Mouse (Mus musculus): ENCODE results near the gene Tifab. TPM values are rescaled to one million over a fixed set of nuclear protein-coding genes. Genes with fewer than 3 reads are reported as not detected.
"Not testable (repeated sequence)": the region's sequence is repeated elsewhere in the genome, so short reads cannot be mapped to it uniquely, and the experiment has no call there.

The Tifab gene
- polyA plus RNA-seq, 1 experiment: 0.03 TPM

DNA sequence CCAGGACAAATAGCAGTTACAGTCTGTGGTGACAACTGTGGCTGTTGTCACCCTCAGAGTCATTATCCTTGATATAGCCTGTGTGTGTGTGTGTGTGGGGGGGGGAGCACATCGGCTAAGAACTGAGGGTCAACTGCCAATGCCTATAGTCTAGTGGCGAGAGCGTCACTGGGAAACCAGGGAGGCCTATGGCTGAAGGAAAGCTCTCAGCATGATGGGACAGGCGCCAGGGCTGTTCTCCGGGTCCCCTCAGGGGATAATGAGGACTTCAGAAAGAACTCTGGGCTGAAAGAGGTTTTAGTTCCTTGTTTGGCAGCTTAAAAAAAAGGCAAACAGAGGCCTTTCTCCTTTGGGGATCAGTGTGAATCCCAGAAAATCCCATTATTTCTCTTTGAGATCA is 35.9 kb upstream of the Tifab start:
- H3K4me1 ChIP-seq (ENCODE audit: control insufficient read depth): no peaks in the 10 kb centered on the region
- no peaks in the 10 kb centered on the region for H3K36me3 ChIP-seq (ENCODE audit: control insufficient read depth)
- H3K9me3 ChIP-seq (ENCODE audit: control insufficient read depth, low read length): peaks cover 4% of the 10 kb centered on the region
- TF ChIP-seq GATA1 (IDR thresholded peaks at IDR 0.05; ENCODE audit: low read length): no peak
- no peak for TF ChIP-seq TAL1 (IDR thresholded peaks at IDR 0.05; ENCODE audit: low read length)
- peaks cover 8% of the 10 kb centered on the region for H3K27me3 ChIP-seq (ENCODE audit: control insufficient read depth)
- H3K4me3 ChIP-seq (replicated peaks): no peak overlapping the region

DNA sequence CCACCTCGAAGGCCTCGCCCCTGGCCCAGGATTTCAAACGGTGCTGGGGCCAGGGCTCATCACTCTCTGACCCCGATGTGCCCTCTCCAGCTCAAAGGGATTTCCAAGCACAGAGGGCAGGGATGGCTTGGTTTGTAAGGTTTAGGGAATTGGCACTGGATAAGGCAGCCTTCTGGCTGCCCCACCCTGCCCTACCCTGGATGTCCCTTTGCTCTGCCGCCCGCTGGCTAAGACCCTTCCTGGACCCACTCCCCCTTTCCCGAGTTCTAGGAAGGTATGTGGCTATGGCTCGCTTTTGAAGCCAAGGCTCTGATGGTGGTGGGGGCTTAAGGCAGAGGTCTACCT is 30.4 kb upstream of the Tifab start:
- peaks cover 14% of the 10 kb centered on the region for H3K27me3 ChIP-seq (ENCODE audit: control insufficient read depth)
- peaks cover 4% of the 10 kb centered on the region for H3K9me3 ChIP-seq (ENCODE audit: control insufficient read depth, low read length)
- no peaks in the 10 kb centered on the region for H3K4me1 ChIP-seq (ENCODE audit: control insufficient read depth)
- H3K4me3 ChIP-seq (replicated peaks): no peak overlapping the region
- TF ChIP-seq GATA1 (IDR thresholded peaks at IDR 0.05; ENCODE audit: low read length): no peak
- no peaks in the 10 kb centered on the region for H3K36me3 ChIP-seq (ENCODE audit: control insufficient read depth)

DNA sequence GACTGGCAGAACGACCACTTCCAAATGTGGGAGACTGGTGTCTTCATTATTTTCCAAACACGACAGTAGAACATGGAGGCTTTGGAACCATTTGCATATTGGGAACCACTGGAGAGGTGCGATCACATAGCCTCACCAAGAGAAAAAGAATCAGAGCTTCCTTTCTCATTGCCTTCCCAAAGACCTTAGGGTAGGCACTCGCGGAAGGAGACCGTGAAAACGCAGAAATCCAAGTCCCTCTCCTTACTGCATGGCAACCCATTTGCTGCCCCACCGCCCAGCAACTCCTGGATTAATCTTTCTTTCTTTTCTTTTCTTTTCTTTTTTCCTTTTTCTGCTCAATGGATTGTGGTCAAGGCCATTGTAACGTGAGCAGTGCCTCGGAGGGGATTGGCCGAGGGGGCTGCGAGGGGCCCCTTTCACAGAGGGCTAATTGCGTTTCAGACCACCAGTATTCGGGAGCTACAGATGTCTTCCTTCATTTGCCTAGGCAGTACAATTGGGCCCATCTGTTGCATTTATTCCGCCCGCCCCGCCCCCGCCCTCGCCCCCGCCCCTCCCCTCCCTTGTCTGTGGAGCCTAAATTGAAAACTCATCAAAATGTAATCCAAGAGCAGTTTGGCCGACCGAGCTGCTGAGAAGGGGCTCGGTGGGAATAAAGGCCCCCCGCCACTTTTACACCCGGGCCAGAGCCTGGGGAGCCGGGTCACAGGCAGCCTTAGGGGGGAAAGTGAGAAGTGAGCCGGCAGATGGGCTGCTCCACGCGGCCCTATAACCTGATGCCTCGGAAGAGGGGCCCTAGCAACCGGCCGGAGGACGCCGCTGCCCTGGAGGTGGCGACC is 29.8 kb upstream of the Tifab start:
- TF ChIP-seq TAL1 (IDR thresholded peaks at IDR 0.05; ENCODE audit: low read length) (no peak), GATA1 (IDR thresholded peaks at IDR 0.05; ENCODE audit: low read length) (no peak)
- Histone ChIP-seq H3K36me3 (ENCODE audit: control insufficient read depth) (no peaks in the 10 kb centered on the region), H3K9me3 (ENCODE audit: control insufficient read depth, low read length) (peaks cover 4% of the 10 kb centered on the region), H3K4me1 (ENCODE audit: control insufficient read depth) (no peaks in the 10 kb centered on the region), H3K4me3 (replicated peaks) (no peak overlapping the region), H3K27me3 (ENCODE audit: control insufficient read depth) (peaks cover 14% of the 10 kb centered on the region)

DNA sequence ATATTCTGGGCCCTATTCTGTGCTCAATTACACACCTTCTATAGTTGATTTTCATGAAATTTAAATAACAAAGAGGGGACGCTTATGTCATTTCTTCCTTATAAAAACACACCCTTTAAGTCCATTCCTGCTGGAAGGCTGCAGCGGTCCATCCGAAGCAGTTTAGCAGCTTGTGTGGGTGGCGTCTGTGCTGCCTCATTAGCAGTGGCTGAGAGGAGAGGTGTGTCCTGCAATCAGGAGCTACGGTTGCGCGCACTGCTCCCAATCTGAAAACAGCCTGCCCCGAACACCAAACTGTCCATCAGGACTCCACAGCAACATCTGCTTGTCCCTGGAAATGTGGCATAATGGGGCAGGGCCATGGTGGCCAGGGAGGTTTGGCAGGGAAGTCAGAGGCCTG is 20.8 kb upstream of the Tifab start:
- H3K4me3 ChIP-seq (replicated peaks): no peak overlapping the region
- peaks cover 2% of the 10 kb centered on the region; the same call in 1 of the 2 replicates for H3K27me3 ChIP-seq (ENCODE audit: control insufficient read depth)
- H3K36me3 ChIP-seq (ENCODE audit: control insufficient read depth): no peaks in the 10 kb centered on the region
- no peak for TF ChIP-seq TAL1 (IDR thresholded peaks at IDR 0.05; ENCODE audit: low read length)
- no peak for TF ChIP-seq GATA1 (IDR thresholded peaks at IDR 0.05; ENCODE audit: low read length)
- H3K9me3 ChIP-seq (ENCODE audit: control insufficient read depth, low read length): no peaks in the 10 kb centered on the region
- no peaks in the 10 kb centered on the region for H3K4me1 ChIP-seq (ENCODE audit: control insufficient read depth)

DNA sequence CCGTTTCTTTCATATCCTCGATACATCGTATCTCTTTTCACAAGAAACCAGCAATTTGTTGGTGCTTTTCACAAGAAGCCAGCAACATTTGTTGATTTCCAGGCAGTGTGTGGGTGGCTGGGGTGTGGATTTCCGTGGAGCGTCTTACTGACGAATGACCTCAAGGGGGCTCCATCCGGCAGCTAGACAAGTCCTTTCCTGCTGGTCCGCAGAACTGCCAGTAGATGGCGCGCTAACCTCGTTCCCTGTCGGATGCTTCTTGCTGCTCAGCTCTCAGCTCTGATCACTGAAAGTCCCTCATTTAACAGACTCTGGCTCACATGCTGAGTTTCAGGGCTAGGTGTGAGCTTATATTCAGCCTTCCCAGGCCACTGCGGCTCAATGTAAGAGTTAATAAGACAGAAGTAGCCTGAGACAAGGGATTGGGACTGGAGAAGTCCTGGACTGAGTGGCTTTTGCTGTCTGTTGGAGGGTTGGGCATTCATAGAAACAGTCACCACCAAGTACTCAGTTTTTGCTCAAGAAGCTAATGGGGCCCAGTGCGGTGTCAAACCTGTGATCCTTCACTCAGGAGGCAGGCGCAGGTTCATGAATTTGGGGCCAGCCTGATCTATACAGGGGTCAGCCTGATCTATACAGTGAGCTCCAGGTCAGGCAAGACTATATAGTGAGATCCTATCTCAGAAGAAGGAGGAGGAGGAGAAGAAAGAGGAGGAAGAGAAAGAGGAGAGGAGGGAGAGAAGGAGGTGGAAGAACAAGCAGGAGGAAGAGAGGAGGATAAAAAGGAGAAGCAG is 19.0 kb upstream of the Tifab start:
- no peaks in the 10 kb centered on the region for H3K4me1 ChIP-seq (ENCODE audit: control insufficient read depth)
- no peak overlapping the region for H3K4me3 ChIP-seq (replicated peaks)
- H3K36me3 ChIP-seq (ENCODE audit: control insufficient read depth): no peaks in the 10 kb centered on the region
- peaks cover 2% of the 10 kb centered on the region; the same call in 1 of the 2 replicates for H3K27me3 ChIP-seq (ENCODE audit: control insufficient read depth)
- H3K9me3 ChIP-seq (ENCODE audit: control insufficient read depth, low read length): no peaks in the 10 kb centered on the region
- TF ChIP-seq TAL1 (IDR thresholded peaks at IDR 0.05; ENCODE audit: low read length): no peak

DNA sequence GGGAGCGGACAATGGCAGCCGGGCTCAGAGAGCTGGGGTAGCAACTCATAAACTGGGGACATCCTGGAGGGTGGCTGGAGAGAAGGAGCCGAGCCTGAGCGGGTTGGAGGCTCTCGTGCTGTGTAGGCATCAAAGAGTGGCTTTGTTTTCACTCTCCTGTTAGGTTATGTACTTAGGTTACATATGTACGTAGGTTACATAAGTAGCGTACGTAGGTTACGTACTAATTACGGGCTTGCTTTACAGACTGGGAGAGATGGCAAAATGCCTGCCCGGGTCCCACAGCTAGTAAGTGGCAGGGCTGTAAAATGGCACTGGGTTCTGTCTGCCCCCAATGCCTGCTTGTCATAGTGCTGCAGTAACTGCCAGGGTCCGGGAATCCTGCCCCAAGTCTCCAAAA is 18.3 kb upstream of the Tifab start:
- Histone ChIP-seq H3K4me1 (ENCODE audit: control insufficient read depth) (no peaks in the 10 kb centered on the region), H3K4me3 (replicated peaks) (no peak overlapping the region), H3K36me3 (ENCODE audit: control insufficient read depth) (no peaks in the 10 kb centered on the region), H3K27me3 (ENCODE audit: control insufficient read depth) (peaks cover 2% of the 10 kb centered on the region; the same call in 1 of the 2 replicates), H3K9me3 (ENCODE audit: control insufficient read depth, low read length) (no peaks in the 10 kb centered on the region)
- TF ChIP-seq GATA1 (IDR thresholded peaks at IDR 0.05; ENCODE audit: low read length): no peak
- no peak for TF ChIP-seq TAL1 (IDR thresholded peaks at IDR 0.05; ENCODE audit: low read length)

DNA sequence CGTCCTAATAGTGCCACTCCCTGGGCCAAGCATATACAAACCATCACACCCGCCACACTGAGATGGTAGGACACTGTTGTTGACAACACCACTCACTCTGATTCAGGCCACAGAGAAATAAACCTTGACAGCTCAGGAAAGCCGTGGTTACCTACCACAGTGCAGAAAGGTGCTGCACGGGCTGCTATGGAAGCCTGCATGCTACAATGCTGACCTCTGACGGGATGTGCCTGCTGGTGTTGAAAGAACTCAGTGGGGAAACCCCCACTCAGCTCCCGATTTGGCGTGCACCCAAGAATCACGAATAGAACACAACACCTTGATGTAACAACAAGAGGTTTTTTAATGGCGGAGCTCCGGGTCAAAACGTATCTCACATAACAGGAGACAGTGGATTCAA is 17.1 kb upstream of the Tifab start:
- H3K4me1 ChIP-seq (ENCODE audit: control insufficient read depth); H3K27me3 ChIP-seq (ENCODE audit: control insufficient read depth); H3K9me3 ChIP-seq (ENCODE audit: control insufficient read depth, low read length); H3K4me3 ChIP-seq (replicated peaks); H3K36me3 ChIP-seq (ENCODE audit: control insufficient read depth): not testable (repeated sequence)

DNA sequence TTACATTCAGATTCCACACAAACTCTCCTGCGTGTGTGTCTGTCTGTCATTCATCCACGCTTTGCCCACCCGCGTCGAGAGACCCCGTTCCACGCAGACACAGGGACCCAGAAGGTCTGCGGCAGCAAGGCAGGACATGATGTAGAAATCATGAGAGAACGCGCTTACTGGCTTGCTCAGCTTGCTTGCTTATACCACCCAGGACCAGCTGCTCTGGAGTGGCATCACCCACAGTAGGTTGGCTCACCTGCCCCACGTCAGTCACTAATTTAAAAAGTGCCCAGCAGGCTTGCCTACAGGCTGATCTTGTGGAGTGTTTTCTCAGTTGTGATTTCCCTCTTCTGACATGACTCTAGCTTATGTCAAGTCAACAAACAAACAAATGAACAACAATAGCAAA is 15.5 kb upstream of the Tifab start:
- H3K9me3 ChIP-seq (ENCODE audit: control insufficient read depth, low read length); H3K4me1 ChIP-seq (ENCODE audit: control insufficient read depth): not testable (repeated sequence)

DNA sequence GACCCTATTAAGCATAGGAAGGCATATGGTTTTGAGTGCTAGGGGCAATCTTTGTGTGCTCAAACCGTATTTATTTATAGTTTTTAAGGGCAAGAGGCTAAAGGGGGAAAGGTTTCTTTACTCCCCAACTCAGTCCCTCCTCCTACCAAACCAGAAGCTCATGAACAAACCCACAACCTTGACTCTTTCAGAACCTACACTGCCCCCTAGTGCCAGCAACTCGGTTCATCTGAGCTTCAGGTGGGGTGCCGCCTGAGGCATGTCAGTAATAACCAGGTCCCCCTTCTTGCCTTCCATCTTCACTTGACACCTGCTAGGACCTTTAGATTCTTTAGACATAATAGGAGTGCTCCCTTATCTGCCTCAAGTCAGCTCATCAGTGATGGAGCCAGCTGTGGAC is 12.5 kb upstream of the Tifab start:
- peaks cover 4% of the 10 kb centered on the region; the same call in 1 of the 2 replicates for H3K9me3 ChIP-seq (ENCODE audit: control insufficient read depth, low read length)
- no peaks in the 10 kb centered on the region for H3K4me1 ChIP-seq (ENCODE audit: control insufficient read depth)
- H3K27me3 ChIP-seq (ENCODE audit: control insufficient read depth): no peaks in the 10 kb centered on the region
- no peaks in the 10 kb centered on the region for H3K36me3 ChIP-seq (ENCODE audit: control insufficient read depth)
- TF ChIP-seq GATA1 (IDR thresholded peaks at IDR 0.05; ENCODE audit: low read length) (no peak), TAL1 (IDR thresholded peaks at IDR 0.05; ENCODE audit: low read length) (no peak)
- no peak overlapping the region for H3K4me3 ChIP-seq (replicated peaks)

More for the DNA sequence above, 15.5 kb upstream of the Tifab start:
- not testable (repeated sequence) for H3K36me3 ChIP-seq (ENCODE audit: control insufficient read depth); H3K4me3 ChIP-seq (replicated peaks); H3K27me3 ChIP-seq (ENCODE audit: control insufficient read depth)

All from erythroblast, embryonic 14.5 days (primary cell).